Mouse (Mus musculus) embryo, embryonic 10.5 days (tissue): ENCODE data around the gene Tnik.
A peak's percentile ranks its signal among the peaks of the same experiment; 100 is the strongest.

ENCODE experiments used
- DNase-seq: peaks from one replicate; pipeline ENCODE4 v3.0.0-alpha.2; 2015; ENCODE audit warnings: low spot score

Tnik gene

GRCm38 (mm10) chr3:28549391-28549790 lies 286.4 kb downstream of the Tnik start:
- DNase-seq: no peak

- DNase-seq: peak; percentile 26
Observed at GRCm38 (mm10) chr3:28550497-28551093, 287.6 kb downstream of the Tnik start.

DNA sequence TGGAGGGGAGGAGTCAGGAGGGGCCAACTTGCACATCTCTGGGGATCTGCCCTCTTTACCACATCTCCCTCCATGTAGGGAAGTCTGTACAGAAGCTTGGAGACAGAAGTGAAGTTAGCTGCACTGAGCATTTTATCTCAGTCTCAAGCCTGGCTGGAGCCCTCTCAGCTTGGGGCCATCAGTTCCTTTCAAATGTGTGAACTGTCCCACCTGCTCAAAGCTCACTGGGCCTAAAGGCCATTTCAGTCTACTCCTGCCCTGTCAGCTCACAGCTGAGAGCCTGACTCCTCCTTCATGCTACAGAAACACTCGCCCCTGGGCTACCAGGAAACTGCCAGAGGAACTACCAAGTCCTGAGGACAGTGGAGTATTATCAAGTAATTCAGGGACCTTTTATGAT lies 288.7 kb downstream of the Tnik start:
- DNase-seq: no peak

DNA sequence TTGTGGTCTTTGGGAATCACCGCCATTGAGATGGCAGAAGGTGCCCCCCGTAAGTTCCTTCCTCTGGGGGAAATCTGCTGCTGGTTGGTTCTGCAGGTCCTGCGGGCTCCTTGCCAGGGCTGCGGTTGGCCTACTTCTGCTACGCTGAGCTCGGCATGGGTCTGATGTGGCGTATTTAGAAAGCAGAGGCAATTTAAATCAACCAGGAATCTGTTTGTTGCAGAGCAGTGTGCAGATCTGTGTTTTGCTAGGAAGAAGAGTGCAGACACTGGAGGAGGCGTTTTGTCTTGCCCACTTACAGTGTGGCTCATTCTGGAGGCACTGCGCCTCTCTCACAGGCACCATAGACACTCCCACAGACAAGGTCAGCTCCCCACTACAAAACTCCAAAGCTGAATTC lies 291.9 kb downstream of the Tnik start:
- DNase-seq: no peak

- no peak for DNase-seq
Observed at GRCm38 (mm10) chr3:28555795-28556570, 293.0 kb downstream of the Tnik start.

- DNase-seq: no peak
Observed at GRCm38 (mm10) chr3:28558328-28558871, 295.4 kb downstream of the Tnik start.

- no peak for DNase-seq
Observed at GRCm38 (mm10) chr3:28561408-28561807, 298.4 kb downstream of the Tnik start.

GRCm38 (mm10) chr3:28562612-28563332 lies 299.8 kb downstream of the Tnik start:
- DNase-seq: peak; percentile 56

DNA sequence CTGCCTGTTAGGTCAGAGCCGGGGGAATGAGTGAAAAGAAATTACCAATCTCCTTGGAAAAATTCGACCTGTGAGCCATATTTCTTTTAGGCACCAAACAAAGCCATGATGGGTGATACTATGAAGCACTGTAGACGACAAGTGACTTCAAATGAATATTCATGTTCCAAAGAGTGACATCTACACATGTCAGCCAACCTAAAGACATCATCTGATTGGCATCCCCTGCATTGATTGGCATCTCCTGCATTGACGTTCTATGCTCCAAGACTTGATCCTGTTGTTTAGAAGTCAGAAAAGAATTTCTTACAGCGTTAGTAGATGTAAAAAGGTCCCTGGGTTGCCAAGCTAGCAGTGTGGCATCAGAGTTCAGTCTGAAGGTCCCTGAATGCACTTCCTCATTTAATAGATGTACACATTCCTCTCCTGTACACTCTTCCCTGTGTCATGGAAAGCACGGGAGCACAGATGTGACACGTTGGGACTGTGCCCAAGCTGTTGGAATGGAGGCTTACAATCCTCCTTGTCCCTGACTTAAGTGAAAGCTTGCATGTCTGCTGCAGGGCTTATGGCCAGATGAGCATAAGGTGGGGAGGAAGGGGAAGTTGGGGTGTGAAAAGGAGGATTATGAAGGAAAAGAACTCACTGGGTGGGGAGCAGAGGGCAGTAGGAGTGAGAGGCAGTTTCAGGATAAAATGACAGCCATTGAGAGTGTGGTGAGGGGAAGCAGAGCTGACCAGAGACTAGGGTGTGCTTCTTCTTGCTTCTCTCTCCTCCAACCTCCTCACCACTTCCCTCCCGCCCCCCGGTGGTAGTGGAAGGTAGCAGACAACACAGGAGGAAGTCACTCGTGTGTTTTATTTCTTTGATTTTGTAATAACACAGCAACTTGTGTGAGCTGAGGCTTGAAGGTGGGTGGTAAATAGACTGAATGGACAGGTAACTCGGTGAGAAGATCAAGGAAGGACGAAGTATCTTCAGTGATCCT lies 301.6 kb downstream of the Tnik start:
- no peak for DNase-seq

DNA sequence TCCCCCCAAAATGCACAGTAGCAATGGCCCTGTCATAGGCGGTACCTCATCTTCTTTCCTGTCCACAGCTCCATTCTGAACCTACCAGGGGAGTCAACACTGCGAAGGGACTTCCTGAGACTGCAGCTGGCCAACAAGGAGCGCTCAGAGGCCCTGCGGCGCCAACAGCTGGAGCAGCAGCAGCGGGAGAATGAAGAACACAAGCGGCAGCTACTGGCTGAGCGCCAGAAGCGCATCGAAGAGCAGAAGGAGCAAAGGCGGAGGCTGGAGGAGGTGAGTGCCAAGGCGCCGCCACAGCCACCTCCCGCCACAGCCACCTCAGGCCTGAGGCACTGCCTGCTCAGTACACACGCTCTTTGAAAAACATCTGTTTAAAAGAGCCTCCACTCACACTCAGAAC lies 314.3 kb downstream of the Tnik start:
- no peak for DNase-seq

DNA sequence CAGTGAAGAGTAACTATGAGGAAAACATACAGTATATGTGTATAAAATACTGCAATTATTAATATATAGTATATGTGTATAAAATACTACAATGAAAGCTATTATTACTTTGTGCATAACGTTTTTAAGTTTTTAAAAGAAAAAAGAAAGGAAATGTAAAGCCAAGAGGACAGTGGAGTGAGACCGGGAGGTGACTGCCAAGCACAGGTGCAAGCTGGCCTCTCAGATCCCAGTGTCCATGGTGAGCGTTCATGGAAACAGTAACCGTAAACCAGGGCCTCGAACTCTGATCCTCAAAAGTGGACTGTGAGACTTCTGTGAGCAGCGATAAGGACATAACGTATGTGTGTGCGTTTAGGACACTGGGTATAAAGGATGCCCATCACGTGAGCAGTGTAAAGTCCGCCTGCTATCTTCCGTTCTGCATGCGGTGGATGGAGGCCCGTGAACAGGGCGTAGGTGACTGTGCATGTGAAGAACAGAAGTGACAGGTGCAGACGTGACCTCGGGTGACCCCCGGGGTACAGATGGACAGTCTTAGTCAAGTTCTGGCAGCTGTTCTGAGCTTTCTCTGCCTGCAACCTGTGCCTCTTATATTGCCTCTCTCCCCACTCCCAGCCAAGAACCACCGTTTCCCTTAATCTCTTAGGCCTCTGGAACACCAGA lies 316.1 kb downstream of the Tnik start:
- no peak for DNase-seq

DNA sequence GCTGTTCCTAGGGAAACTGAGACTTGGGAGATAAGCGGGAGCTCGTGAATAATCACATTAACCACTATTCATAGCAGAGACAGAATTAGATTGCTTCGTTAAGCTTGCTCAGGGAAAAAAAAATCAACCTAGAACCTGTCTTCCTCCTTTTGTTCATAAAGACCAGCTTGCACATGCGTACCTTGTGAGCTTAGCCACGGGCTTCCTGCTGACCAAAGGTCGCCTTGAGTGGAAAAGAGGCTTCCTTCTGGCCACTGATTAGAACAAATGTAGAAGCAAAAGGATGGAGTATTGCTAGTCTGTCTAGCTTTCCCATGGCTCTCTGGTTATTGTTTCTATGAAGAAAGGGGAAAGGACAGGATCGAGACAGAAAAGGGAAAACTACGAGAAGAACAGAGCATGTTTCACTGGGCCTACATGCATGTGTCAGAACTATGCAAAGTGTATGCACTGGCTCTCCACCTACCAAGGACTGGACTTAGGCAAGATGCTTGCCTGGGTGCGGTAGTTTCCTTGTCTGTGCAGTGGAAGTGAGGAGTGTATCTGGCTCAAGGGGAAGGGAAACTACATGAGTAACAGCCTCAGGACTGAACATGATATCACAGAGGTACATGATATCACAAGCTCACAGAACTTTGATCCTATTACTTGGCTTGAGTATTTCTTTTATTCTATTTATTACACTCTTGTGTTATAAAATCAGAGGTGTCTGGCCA lies 322.9 kb downstream of the Tnik start:
- no peak for DNase-seq

DNA sequence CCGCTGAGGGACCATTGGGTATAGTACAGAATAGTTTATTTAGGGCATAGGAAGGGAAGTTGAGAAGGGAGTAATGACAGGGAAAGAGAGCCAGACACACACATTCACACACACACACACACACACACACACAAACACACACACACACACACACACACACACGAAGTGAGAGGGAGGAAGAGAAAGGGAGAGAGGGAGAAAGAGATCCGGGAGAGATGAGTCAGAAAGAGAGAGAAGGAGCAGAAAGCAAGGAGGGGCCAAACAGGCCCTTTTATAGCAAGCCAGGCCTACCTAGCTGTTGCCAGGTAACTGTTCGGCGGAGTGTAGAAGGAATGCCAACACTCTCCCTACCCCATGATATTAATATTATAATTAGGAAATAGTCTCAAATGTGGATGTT lies 324.8 kb downstream of the Tnik start:
- DNase-seq: no peak

- no peak for DNase-seq
Observed at GRCm38 (mm10) chr3:28591345-28591744, 328.3 kb downstream of the Tnik start.

DNA sequence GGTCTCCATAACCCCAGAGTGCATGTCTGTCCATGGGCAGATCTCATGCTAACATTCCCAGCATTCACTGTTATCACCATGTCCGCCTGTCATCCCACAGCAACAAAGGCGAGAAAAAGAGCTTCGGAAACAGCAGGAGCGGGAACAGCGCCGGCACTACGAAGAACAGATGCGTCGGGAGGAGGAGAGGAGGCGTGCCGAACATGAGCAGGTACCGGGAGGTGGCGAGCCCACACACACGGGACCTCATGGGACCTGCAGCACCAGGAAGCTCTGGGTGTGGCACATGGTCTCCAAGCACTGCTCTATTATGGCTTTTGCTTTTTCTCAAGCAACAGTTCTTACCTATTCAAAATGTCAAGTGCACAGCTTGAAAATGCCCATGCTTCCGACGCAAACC lies 330.9 kb downstream of the Tnik start:
- DNase-seq: no peak

- no peak for DNase-seq
Observed at GRCm38 (mm10) chr3:28599476-28599875, 336.5 kb downstream of the Tnik start.

DNA sequence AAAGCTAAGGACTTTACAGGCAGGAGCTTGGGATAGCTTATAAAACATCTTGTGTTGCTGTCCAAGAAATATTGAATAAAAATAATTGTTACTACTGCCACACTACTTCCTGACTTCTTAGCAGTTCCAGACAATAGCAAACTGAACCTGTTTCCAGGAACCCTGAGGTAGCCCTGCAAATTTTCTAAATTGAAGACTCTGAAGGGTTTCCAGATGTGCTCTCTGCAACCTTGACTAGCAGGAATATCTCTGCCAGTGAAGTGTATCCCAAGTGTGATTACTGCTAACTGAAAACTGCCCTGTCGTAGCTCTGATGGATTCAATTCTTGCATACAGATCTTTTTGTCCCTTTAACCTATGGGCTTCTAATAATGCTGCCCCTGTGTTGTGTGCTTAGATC lies 343.7 kb downstream of the Tnik start:
- DNase-seq: peak; percentile 15

- DNase-seq: no peak
Observed at GRCm38 (mm10) chr3:28612330-28612729, 349.3 kb downstream of the Tnik start.

GRCm38 (mm10) chr3:28616386-28616785 lies 353.4 kb downstream of the Tnik start:
- no peak for DNase-seq

DNA sequence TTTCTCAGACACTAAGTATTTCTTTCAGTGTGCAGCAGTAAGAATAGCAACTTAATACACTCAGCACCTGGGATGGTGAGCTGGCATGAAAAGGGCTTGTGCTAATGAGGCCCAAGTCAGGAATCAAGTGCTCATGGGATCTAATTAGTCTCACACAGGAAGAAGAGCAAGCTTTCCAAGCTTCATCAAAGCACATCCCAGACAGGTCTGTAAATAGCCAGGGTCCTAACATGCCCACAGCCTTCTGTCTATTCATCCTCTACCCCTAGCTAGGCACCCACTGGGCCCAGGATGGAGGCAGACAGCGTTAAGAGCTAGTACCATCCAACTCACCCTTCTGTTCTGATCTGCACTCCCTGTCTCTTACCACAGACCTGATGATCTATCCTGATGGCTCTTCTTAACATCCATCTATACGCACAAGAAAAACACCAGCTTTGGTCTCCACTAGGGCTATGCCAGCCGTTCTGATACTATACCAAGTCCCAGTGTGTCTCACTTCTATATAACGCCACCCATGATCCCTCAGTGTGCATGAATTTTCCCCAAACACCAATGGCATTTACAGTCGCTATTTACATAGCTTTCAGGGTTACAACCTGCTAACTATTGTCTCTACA lies 354.1 kb downstream of the Tnik start:
- DNase-seq: no peak
